Mouse (Mus musculus) naive thymus-derived CD4-positive, alpha-beta T cell, adult 2 months (primary cell): ENCODE results near the gene Lamb1.

Experiments used
- DNase-seq: peaks from one replicate; pipeline ENCODE4 v3.0.0-alpha.2; 2011; ENCODE audit warnings: low read depth

Gene Lamb1

GRCm38 (mm10) chr12:31265005-31265721 is at the start of gene Lamb1:
Lamb1 (plus strand) TSS chr12:31265234.
- DNase-seq = no peak

- no peak for DNase-seq
Observed at GRCm38 (mm10) chr12:31217232-31217631, 47.8 kb upstream of the Lamb1 start.

- DNase-seq = no peak
Observed at GRCm38 (mm10) chr12:31218774-31219173, 46.3 kb upstream of the Lamb1 start.

GRCm38 (mm10) chr12:31221522-31221921 is 43.5 kb upstream of the Lamb1 start:
- DNase-seq = no peak

- DNase-seq = no peak
Observed at GRCm38 (mm10) chr12:31222282-31222681, 42.8 kb upstream of the Lamb1 start.

GRCm38 (mm10) chr12:31222741-31223140 is 42.3 kb upstream of the Lamb1 start:
- no peak for DNase-seq

GRCm38 (mm10) chr12:31225451-31225850 is 39.6 kb upstream of the Lamb1 start:
- no peak for DNase-seq

GRCm38 (mm10) chr12:31227167-31227566 is 37.9 kb upstream of the Lamb1 start:
- no peak for DNase-seq

- DNase-seq = no peak
Observed at GRCm38 (mm10) chr12:31228878-31229277, 36.2 kb upstream of the Lamb1 start.

- DNase-seq = no peak
Observed at GRCm38 (mm10) chr12:31232635-31233034, 32.4 kb upstream of the Lamb1 start.

- no peak for DNase-seq
Observed at GRCm38 (mm10) chr12:31235018-31235417, 30.0 kb upstream of the Lamb1 start.

GRCm38 (mm10) chr12:31236861-31237595 is 28.0 kb upstream of the Lamb1 start:
- DNase-seq = no peak

- no peak for DNase-seq
Observed at GRCm38 (mm10) chr12:31239031-31239583, 25.9 kb upstream of the Lamb1 start.

GRCm38 (mm10) chr12:31239798-31240197 is 25.2 kb upstream of the Lamb1 start:
- no peak for DNase-seq

GRCm38 (mm10) chr12:31240470-31240869 is 24.6 kb upstream of the Lamb1 start, which contains the start of gene Gm6993:
Gm6993 (plus strand) TSS chr12:31240770.
- DNase-seq = no peak

GRCm38 (mm10) chr12:31241595-31242342 is 23.3 kb upstream of the Lamb1 start:
- DNase-seq = no peak

- no peak for DNase-seq
Observed at GRCm38 (mm10) chr12:31244001-31244400, 21.0 kb upstream of the Lamb1 start.

GRCm38 (mm10) chr12:31244691-31245090 is 20.3 kb upstream of the Lamb1 start:
- DNase-seq = no peak

- DNase-seq = no peak
Observed at GRCm38 (mm10) chr12:31246153-31246552, 18.9 kb upstream of the Lamb1 start.

GRCm38 (mm10) chr12:31246615-31247014 is 18.4 kb upstream of the Lamb1 start:
- DNase-seq = no peak

GRCm38 (mm10) chr12:31248165-31248564 is 16.9 kb upstream of the Lamb1 start:
- DNase-seq = no peak

GRCm38 (mm10) chr12:31248681-31249080 is 16.4 kb upstream of the Lamb1 start:
- DNase-seq = no peak
